Mouse (Mus musculus) adipocyte (in vitro differentiated cells): ENCODE results near the gene Hmces.
"Not testable (repeated sequence)": the region's sequence is repeated elsewhere in the genome, so short reads cannot be mapped to it uniquely, and the experiment has no call there.

ENCODE experiments used
- DNase-seq: peaks from one replicate; pipeline ENCODE4 v3.0.0-alpha.2; 2016; ENCODE audit warnings: low spot score

Hmces gene

DNA sequence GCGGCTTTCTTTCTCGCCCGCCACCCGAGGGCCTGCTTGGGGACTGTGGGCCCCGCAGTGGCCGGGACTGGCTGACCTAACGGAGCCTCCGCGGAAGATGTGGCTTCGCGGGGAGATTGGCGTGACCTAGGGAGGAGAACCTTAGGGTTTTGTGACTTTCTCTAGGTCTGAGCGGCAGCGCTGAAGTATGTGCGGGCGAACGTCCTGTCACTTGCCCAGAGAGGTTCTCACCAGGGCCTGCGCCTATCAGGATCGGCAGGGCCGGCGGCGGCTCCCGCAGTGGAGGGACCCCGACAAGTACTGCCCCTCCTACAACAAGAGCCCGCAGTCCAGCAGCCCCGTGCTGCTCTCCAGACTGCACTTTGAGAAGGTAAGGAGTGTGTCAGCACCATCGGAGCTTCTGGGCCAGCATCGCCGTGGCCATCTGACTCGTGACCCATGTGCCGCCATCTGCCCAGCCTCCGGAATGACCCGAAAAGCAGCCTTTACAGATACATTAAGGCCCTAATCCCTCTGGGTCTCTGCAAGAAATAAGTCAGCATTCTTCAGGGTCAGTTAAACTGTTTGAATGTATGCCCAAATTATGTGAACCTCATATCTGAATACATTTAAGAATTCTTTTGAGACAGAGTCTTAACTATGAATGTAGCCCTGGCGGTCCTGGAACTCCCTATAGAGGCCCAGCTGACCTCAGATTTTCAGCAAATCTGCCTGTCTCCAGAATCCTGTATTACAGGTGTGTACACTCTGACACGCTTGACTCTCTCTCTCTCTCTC, 779 bp downstream of the Hmces start:
- no peak for DNase-seq

DNA sequence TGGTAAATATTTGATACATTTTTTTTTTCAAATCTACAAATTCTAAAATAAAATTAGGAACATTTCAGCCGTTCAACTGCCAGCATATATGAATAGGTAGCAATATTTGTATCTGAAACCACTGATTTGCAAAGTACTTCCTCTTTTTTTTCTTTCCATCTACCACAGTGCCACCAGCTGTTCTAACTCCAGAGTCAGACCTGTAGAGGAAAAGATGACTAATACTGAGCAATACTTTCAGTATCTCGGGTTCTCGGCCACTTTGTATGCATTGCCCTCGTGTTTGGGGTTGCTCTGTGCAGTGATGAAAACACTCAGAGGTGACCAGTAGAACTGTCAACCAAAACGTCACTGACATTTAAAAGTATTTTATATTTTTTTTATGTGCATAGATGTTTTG, 2.2 kb downstream of the Hmces start:
- DNase-seq = no peak

DNA sequence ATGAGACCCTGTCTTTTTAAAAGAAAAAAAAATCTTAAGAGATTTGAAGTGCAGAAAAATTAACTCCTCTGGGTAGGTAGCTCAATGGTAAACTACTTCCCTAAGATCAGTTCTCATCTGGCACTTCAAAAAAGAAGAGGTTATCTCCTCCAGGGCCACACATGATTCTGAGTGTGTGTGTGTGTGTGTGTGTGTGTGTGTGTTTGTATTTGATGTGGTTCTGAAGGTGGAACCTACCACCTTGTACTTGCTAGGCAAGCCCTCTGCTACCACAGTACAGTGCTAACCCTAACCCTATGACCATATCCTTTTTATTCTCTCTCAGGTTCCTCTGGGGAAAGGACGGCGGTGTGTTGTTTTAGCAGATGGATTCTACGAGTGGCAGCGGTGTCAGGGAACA, 7.5 kb downstream of the Hmces start:
- DNase-seq = no peak

DNA sequence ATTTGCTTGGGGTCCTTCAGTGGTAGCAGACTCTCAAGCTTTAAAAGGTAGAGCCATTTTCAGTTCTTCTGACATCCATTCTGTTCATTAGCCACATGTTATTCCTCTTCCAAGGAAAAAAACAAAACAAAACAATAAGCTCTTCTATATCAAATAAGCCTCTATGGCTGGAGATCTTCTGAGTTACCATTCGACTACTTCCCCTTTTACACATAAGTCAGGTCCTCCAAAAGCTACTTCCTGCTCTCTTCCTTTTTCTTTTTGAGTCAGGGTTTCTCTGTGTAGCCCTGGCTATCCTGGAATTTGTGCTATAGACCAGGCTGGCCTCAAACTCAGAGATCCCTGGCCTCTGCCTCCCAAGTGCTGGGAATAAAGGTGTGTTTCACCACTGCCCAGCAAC, 9.9 kb downstream of the Hmces start:
- no peak for DNase-seq

DNA sequence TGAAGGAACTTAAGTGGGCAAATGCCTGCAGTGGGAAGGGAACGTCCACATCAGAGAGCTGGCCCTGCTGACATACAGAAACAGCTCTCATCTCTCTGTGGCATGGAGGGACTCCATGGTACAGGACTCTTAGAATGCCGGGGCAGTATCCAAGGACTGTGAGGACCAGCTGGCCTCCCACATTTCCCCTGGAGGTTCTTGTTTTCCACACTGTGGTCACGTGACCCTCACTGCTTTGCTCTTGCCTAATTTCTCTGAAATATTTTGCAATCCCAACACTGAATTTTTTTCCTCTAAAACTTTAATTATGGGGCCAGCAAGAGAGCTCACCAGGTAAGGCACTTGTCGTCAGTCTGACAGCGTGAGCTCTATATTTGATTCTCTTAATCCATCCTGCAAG, 21.3 kb downstream of the Hmces start:
- peak; percentile 32 for DNase-seq

DNA sequence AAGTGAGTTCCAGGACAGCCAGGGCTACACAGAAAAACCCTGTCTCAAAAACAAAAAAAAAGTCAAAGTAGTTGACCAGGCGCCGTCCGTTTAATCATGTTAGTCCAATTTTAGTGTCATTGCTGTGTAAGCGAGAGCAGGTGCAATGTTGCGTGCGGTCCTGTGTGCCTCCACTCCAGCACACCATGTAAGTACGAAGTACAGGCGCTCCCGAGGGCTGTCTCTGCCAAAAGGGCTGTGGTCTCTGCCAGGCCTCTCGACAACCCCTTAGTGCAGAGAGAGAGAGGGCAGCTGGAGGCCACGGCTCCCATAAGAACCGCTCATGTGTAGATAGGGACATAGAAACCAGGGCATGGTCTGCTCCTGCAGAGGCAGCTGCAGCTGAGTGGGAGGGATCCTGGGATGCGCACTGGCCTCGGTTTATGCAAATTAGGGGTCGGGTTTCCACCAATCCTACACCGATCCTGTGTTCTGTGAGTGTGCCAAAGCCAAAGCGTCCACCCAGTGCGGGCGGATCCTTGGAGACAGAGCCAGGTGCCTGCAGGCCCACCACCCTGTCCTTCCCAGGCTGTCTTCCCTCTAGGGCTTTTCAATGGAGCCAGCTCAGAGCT, 23.5 kb downstream of the Hmces start:
- no peak for DNase-seq

DNA sequence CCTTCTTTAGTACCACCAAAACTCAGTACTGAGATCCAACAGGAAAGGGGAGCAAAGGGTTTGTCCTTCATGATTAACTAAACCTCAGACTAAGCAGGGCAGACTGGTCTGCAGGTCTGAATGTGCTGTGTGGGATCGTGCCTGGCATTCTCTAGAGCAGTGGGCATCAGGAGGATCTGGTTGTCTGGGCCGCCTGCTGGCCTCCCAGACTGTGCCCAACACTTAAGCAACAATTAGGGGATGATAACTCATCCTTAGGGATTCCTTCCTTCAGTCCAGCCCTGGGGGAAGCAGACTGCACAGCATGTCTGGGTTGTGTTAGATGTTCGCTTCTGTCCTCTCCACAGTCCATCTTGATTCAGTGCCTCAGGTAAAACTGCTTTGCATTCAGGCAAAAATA, 25.2 kb downstream of the Hmces start:
- DNase-seq = no peak

DNA sequence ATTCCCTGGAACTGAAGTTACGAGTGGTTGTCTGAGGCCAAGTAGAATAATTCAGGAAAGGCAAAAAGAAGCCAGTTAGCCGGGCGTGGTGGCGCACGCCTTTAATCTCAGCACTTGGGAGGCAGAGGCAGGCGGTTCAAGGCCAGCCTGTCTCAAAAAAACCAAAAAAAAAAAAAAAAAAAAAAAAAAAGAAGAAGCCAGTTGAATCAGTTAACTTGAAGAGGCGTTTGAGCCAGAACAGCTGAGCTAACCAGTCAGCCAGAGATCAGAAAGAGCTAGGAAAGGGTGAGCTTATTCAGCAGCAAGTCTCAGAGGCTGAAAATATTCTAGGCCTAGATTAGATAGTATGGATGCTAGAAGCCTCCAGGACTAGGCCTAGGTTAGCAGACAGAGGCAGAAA, 28.4 kb downstream of the Hmces start:
- DNase-seq = no peak

DNA sequence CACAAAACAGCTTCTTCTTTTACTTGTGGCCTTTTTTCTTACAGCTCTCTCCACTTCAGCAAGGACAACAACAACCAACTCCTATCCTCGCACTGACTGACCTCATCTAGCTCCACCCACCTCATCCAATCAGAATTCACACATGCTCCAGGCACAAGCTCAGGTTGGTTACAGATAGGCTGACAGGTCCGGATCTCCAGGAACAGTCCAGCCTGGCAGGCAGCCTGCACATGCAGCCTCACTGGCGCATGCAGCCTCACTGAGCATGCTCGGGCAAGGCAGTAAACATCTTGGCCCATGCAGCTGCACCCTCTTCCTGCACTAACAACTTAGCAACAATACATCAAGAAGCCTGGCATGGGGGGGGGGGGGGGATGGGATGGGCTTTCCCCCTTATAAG, 48.7 kb downstream of the Hmces start:
- DNase-seq = not testable (repeated sequence)

DNA sequence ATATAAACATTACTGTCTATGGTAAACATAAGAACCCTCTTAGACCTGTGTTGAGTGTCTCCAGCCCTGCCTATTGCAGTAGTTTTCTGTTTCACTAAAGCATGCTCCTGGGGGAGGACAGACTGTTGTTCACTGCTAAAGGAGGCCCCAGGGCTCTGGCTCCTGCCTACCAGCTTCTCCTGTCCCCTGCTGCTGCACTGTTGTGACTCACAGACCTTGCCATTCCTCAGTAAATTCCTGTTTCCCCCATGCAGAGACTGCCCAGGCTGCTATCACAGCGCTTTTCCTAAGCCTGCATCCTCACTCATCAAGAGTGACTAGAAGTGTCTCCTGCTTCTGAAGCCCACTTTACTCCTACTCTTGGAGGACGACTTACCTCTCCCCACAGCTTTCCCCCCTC, 56.3 kb downstream of the Hmces start:
- no peak for DNase-seq

DNA sequence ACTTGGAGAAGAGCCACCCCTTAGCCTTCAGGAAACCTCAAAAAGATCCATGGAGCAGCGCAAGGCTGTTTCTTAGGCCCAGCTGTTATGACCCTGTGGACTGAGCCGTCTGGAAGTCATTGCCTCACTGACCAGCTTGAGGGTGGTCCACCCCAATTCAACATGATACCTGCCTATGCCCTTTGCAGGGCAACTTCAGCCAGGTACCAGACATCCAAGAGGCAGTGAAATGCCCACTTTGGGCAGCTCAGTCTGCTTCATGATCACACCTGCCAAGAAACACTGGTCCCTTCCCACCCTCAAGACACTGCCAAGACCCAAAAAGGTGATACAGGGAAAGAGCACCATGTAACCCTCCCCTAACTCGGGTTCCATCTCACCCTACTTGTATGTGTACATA, 66.0 kb downstream of the Hmces start:
- no peak for DNase-seq

DNA sequence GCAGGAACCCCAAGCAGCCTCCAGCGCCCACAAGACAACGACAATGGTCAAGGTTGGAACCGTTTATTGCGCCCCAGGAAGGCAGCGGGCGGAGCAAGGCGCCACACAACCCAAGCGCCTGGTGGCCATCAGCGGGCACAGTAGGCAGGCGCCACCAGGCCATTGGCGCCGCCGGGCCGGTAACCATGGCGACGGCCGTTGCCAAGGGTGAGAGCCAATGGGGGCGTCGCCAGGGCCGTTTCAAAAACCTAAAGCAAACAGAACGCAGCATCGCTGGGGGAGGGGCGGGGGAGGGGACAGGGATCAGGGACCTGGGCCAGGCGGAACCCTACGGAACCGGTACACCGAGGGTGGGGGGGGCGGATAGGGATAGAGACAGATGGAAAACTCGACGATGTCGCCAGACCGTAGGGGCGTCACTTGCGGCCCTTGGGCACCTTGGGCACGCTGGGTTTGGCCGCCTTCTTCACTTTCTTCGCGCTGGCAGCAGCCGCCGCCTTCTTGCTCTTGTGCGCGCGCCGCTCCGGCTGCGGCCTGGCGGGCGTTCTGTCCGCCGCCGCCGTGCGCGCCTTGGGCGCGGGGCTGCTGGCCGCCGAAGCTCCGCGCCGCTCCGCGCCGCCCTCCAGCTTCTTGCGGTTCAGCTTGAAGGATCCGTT, 66.8 kb downstream of the Hmces start:
- no peak for DNase-seq

DNA sequence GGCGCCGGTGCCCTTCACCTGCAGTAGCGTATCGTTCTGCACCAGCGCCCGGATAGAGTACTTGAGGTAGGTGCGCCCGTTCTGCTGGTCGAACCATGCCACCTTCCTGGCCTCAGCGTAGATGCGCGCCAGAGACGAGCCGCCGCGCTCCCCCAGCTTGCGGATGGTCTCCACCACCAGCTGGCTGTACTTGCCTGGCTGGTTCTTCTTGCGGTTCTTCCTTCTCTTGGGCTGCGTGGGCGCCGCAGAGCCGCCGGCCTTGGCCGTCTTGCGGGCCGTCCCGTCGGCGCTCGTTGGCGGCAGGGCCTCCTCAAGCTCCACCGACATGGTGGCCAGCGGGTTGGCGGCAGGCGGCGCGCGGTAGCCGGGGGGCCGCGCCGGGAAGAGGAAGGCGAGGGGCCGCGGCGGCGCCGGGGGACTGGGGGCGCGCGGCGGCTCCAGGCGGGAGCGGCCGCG, 67.3 kb downstream of the Hmces start:
- no peak for DNase-seq

DNA sequence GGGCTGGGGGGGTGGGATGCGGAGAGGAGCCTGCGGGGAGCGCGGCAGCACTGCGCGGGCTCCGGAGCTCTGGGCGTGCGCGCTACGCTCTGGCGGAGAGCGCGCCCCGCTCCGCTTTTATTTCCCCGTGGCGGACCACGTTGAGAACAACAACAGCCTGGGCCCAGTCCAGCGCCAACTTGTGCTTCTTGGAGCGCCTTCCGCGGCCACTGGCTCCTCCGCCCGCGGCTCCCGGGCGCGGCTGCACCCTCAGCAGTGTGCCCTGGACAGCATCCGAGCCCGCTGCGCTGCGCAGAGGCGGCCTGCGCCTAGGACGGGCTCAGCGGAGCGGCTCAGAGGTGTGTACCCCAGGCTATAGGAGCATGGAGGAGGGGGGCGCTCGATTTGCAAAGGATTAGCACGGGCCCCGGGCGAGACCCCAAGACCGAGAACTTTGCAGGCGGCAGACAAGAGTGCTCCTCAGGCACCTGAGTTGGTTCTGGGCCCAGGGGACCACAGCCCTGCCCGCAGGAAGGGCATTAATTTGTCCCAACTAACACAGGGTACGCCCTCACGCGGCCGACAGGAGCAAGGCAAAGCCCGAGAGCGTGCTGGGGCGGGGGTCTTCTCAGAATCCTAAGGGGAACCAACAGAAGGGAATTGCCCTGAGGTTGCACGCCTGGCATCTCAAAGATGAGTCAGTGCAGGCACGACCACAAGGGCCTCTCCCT, 68.0 kb downstream of the Hmces start, which contains the start of gene H1fx:
TSS of gene H1fx (minus strand) at position 91 of the 710 bp plus-strand sequence.
- no peak for DNase-seq

DNA sequence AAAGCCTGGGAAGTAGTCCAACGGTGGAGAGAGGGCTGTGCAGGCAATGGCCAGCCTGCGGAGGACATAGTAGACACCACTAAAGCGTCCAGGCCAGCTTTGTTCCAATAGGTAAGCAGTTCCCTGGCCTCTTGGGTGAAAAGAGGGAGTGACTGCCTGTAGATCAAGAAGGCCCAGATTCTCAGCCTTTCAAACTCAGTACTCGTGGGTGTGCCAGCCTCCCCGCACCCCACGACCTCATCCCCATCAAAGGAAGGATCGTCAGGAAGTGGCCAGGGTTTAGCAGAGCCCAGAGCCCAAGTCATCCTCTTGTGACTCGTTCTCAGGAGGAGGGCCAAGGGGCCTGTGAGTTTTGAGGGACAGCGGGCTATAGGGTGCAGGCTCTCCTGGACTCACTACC, 68.8 kb downstream of the Hmces start:
- DNase-seq = no peak
